Mouse (Mus musculus) embryonic facial prominence, embryonic 11.5 days (tissue): ENCODE data around the gene Camk1g. TPM values are rescaled to one million over a fixed set of nuclear protein-coding genes. Genes with fewer than 3 reads are reported as not detected.
A peak's percentile ranks its signal among the peaks of the same experiment; 100 is the strongest.

Source experiments
- ATAC-seq: fragments of 200-750 bp; cut with Nextera tagmentation; replicated peaks from 2 replicates; pipeline ENCODE4 v1.8.0; 2017; ENCODE audit warnings: low read depth; ENCODE audit not compliant: insufficient number of reproducible peaks, low FRiP score, low TSS enrichment
- DNase-seq: peaks from one replicate; pipeline ENCODE4 v3.0.0-alpha.2; 2015; ENCODE audit warnings: low spot score
- H3K27ac ChIP-seq: fragments of 300-500 bp; sonication (generic); replicated peaks from 2 replicates; pipeline ENCODE4 v1.5.1; 2014; ENCODE audit warnings: mild to moderate bottlenecking, low read depth, low read length, control low read depth
- H3K27me3 ChIP-seq: fragments of 300-500 bp; sonication (generic); 2 replicates; pipeline ENCODE4 v1.6.1; 2014; ENCODE audit warnings: mild to moderate bottlenecking, low read length, moderate library complexity, mixed read lengths; ENCODE audit not compliant: control insufficient read depth, insufficient read depth
- H3K36me3 ChIP-seq: fragments of 300-500 bp; sonication (generic); replicated peaks from 2 replicates; pipeline ENCODE4 v1.6.1; 2014; ENCODE audit warnings: low read depth, mild to moderate bottlenecking, low read length, moderate library complexity, mixed read lengths; ENCODE audit not compliant: control insufficient read depth, insufficient read depth
- H3K4me1 ChIP-seq: fragments of 300-500 bp; sonication (generic); 2 replicates; pipeline ENCODE4 v1.6.1; 2014; ENCODE audit warnings: low read length, mixed read lengths; ENCODE audit not compliant: control insufficient read depth, insufficient read depth
- H3K4me2 ChIP-seq: fragments of 300-500 bp; sonication (generic); 2 replicates; pipeline ENCODE4 v1.6.1; 2014; ENCODE audit warnings: low read depth, mild to moderate bottlenecking, control low read depth, low read length, moderate library complexity
- H3K4me3 ChIP-seq: fragments of 300-500 bp; sonication (generic); 2 replicates; pipeline ENCODE4 v1.5.1; 2014; ENCODE audit warnings: low read depth, low read length, control low read depth
- H3K9ac ChIP-seq: fragments of 300-500 bp; sonication (generic); replicated peaks from 2 replicates; pipeline ENCODE4 v1.6.1; 2014; ENCODE audit warnings: mild to moderate bottlenecking, control low read depth, low read length
- H3K9me3 ChIP-seq: fragments of 300-500 bp; sonication (generic); replicated peaks from 2 replicates; pipeline ENCODE4 v1.6.1; 2016; ENCODE audit warnings: mild to moderate bottlenecking, low read length, inconsistent platforms, mixed read lengths; ENCODE audit not compliant: control insufficient read depth
- WGBS: fragments of 180-500 bp; shearing (Covaris S2); extraction: QIAGEN DNeasy Blood & Tissue Kit; methylation state at CpG from one replicate; pipeline ENCODE4 v1.1.7; 2014; 5-methylcytosine and 5-hydroxymethylcytosine counted together
- polyA plus RNA-seq: library from polyadenylated mRNA; unstranded; fragments of >200 nt; fragmentation: Nextera tagmentation; extraction: Ambion mirVana; gene quantifications from 2 replicates; pipeline ENCODE4 v1.2.1, GENCODE M21; 2014

Camk1g gene
- polyA plus RNA-seq, 1 experiment from 2014 or later, result 21.9 TPM

- 4% methylated on average over 8 of the region's 8 CpGs for WGBS
- peak overlapping the region; percentile 36 for H3K4me3 ChIP-seq
- peaks cover 2% of the 10 kb centered on the region for H3K4me1 ChIP-seq
- no peaks in the 10 kb centered on the region for H3K36me3 ChIP-seq
- ATAC-seq, result 0 out of 2 replicates have a peak, but pooled peaks have one; percentile 23
- peak; percentile 82 for DNase-seq
- H3K9ac ChIP-seq, result peak overlapping the region; percentile 39
- H3K27me3 ChIP-seq, result no peaks in the 10 kb centered on the region
- no peaks in the 10 kb centered on the region for H3K9me3 ChIP-seq
- no peak overlapping the region for H3K27ac ChIP-seq
- H3K4me2 ChIP-seq, result peak overlapping the region; percentile 53
Measured at GRCm38 (mm10) chr1:193382841-193383462, 12.9 kb upstream of the Camk1g start.

- H3K27ac ChIP-seq, result peak overlapping the region; percentile 10; the same call in 1 of the 2 replicates
- DNase-seq (peak; percentile 86), ATAC-seq (peak; percentile 78)
- peak overlapping the region; percentile 53 for H3K4me2 ChIP-seq
- H3K9ac ChIP-seq, result peak overlapping the region; percentile 43
- H3K4me3 ChIP-seq, result peak overlapping the region; percentile 36
- peaks cover 2% of the 10 kb centered on the region for H3K4me1 ChIP-seq
- WGBS, result 0% methylated on average over 8 of the region's 8 CpGs
- no peaks in the 10 kb centered on the region for H3K9me3 ChIP-seq
- H3K27me3 ChIP-seq, result no peaks in the 10 kb centered on the region
- no peaks in the 10 kb centered on the region for H3K36me3 ChIP-seq
Measured at GRCm38 (mm10) chr1:193382435-193382834, 12.3 kb upstream of the Camk1g start.

GRCm38 (mm10) chr1:193381597-193382404, 11.7 kb upstream of the Camk1g start:
- ATAC-seq, result peak; percentile 42
- 32% methylated on average over 11 of the region's 11 CpGs for WGBS
- H3K4me3 ChIP-seq, result peak overlapping the region; percentile 36
- H3K36me3 ChIP-seq, result no peaks in the 10 kb centered on the region
- no peaks in the 10 kb centered on the region for H3K9me3 ChIP-seq
- H3K27me3 ChIP-seq, result no peaks in the 10 kb centered on the region
- H3K4me2 ChIP-seq, result peak overlapping the region; percentile 53
- peak overlapping the region; percentile 10; the same call in 1 of the 2 replicates for H3K27ac ChIP-seq
- peaks cover 2% of the 10 kb centered on the region for H3K4me1 ChIP-seq
- peak overlapping the region; percentile 43 for H3K9ac ChIP-seq
- DNase-seq, result peak; percentile 45

GRCm38 (mm10) chr1:193380877-193381276, 10.8 kb upstream of the Camk1g start:
- no peak overlapping the region for H3K4me2 ChIP-seq
- DNase-seq (no peak), ATAC-seq (no peak)
- no peak overlapping the region for H3K4me3 ChIP-seq
- no peaks in the 10 kb centered on the region for H3K27me3 ChIP-seq
- no peak overlapping the region for H3K9ac ChIP-seq
- WGBS, result 82% methylated on average over 5 of the region's 5 CpGs
- H3K4me1 ChIP-seq, result no peaks in the 10 kb centered on the region; the same call in 1 of the 2 replicates
- H3K27ac ChIP-seq, result no peak overlapping the region
- H3K36me3 ChIP-seq, result no peaks in the 10 kb centered on the region
- H3K9me3 ChIP-seq, result no peaks in the 10 kb centered on the region

- Histone ChIP-seq H3K36me3 (no peaks in the 10 kb centered on the region), H3K9ac (no peak overlapping the region), H3K27me3 (no peaks in the 10 kb centered on the region), H3K4me1 (no peaks in the 10 kb centered on the region; the same call in 1 of the 2 replicates), H3K27ac (no peak overlapping the region), H3K4me3 (no peak overlapping the region), H3K9me3 (no peaks in the 10 kb centered on the region), H3K4me2 (no peak overlapping the region)
- no peak for DNase-seq
- 81% methylated on average over 6 of the region's 6 CpGs for WGBS
- no peak for ATAC-seq
Measured at GRCm38 (mm10) chr1:193379634-193380033, 9.5 kb upstream of the Camk1g start.

- peak; percentile 44; the same call in 1 of the 2 replicates for ATAC-seq
- Histone ChIP-seq H3K4me3 (no peak overlapping the region), H3K9ac (no peak overlapping the region), H3K27ac (no peak overlapping the region), H3K36me3 (no peaks in the 10 kb centered on the region), H3K4me1 (no peaks in the 10 kb centered on the region; the same call in 1 of the 2 replicates), H3K27me3 (no peaks in the 10 kb centered on the region), H3K4me2 (no peak overlapping the region), H3K9me3 (no peaks in the 10 kb centered on the region)
- DNase-seq, result peak; percentile 81
- WGBS, result 39% methylated on average over 4 of the region's 4 CpGs
Measured at GRCm38 (mm10) chr1:193376478-193377134, 6.5 kb upstream of the Camk1g start.

GRCm38 (mm10) chr1:193373906-193374413, 3.9 kb upstream of the Camk1g start:
- Histone ChIP-seq H3K27me3 (no peaks in the 10 kb centered on the region), H3K9ac (no peak overlapping the region), H3K36me3 (no peaks in the 10 kb centered on the region), H3K27ac (no peak overlapping the region), H3K4me2 (no peak overlapping the region), H3K4me3 (no peak overlapping the region), H3K4me1 (no peaks in the 10 kb centered on the region; the same call in 1 of the 2 replicates), H3K9me3 (no peaks in the 10 kb centered on the region)
- WGBS, result 78% methylated on average over 6 of the region's 6 CpGs
- ATAC-seq (no peak), DNase-seq (no peak)
